In the genomic region with DNA sequence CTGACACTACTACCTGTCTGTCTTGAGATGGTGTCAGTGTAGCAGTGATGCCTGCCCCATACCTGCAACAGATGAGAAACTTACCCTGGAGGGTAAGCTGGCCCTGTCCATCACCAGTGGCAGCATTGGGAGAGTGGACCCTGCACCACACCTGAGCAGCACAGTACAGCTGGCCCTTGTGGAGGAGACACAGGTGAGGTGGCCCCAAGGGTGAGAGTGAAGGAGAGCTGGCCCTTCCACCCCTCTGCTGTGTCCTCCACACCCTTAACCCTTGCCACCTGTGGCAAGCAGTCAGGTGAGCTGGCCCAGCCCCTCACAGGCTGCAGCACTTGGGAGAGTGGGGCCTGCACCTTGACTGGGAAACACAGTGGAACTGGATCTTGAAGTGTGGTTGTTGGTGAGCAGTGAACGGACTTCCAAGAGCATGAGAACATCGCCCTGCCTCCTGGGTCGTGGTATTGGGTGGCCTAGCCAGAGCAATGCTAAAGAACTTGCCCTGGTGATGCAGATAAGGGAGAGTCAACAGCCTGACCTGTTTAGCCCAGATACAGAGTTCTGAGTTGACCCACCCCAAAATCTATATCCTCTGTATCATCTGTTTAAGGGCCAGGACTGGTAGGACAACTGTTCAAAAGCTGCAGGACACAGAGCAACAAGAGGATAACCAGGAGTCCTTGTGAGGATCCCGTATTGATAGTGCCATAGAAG, we compare ENCODE assay signal across 20 mouse cellular contexts. TPM values are rescaled to one million over a fixed set of nuclear protein-coding genes. Genes with fewer than 3 reads are reported as not detected.
A peak's percentile ranks its signal among the peaks of the same experiment; 100 is the strongest.
DNase-seq lines count a peak whose midpoint lies in the region; ATAC-seq lines count a peak whose summit lies in the region.
"Had no signal": no experiment of that assay in that cellular context is flagged by ENCODE, and none has a peak within 500 bp of the region (broad histone marks: within the 10 kb centered on the region; RNA-seq: fewer than 3 reads in every experiment).

No protein-coding gene starts in this region.

- H3K4me3 ChIP-seq in heart, embryonic 12.5 days, result no peak overlapping the region
- no peak overlapping the region for H3K4me3 ChIP-seq in liver, embryonic 15.5 days (replicated peaks)
- H3K4me3 ChIP-seq: embryonic facial prominence, embryonic 13.5 days; hindbrain, embryonic 15.5 days; midbrain, embryonic 10.5 days had no signal

- DNase-seq in heart, postnatal 14 days, result no peak
- peak; percentile 55 to 73 for DNase-seq in spleen, postnatal 4 days (ENCODE audit: low spot score in 2 of 2)
- no peak for DNase-seq in gastrocnemius, adult 18-20 months (ENCODE audit: low spot score)
- DNase-seq: adrenal gland, adult 8-10 months; cerebellum, adult 2 months; gastrocnemius, postnatal 25 days; heart, postnatal 10 days; kidney, adult 8-10 months; kidney, postnatal 4 days; lung, postnatal 14 days; right cerebral cortex, postnatal 14 days; thymus, postnatal 14 days had no signal

- no peak overlapping the region for H3K9ac ChIP-seq in heart, embryonic 12.5 days
- peak overlapping the region; percentile 13; the same call in 1 of the 2 replicates for H3K9ac ChIP-seq in liver, embryonic 15.5 days
- H3K9ac ChIP-seq: embryonic facial prominence, embryonic 13.5 days; hindbrain, embryonic 15.5 days had no signal

- intact Hi-C loops in heart, postnatal 14 days (cut with DNase I), result no loop called here

- no peak overlapping the region for H3K4me2 ChIP-seq in heart, embryonic 12.5 days
- H3K4me2 ChIP-seq in liver, embryonic 15.5 days, result peak overlapping the region; percentile 56
- H3K4me2 ChIP-seq: embryonic facial prominence, embryonic 13.5 days; hindbrain, embryonic 15.5 days had no signal

- ATAC-seq in heart, embryonic 12.5 days (ENCODE audit: insufficient number of reproducible peaks, low FRiP score), result 0 out of 2 replicates have a peak, but pooled peaks have one; percentile 6
- ATAC-seq in erythroblast, adult 5-6 weeks (replicated peaks; ENCODE audit: low FRiP score, poor library complexity, severe bottlenecking), result peak; percentile 85
- ATAC-seq in liver, embryonic 15.5 days (ENCODE audit: insufficient read depth), result peak; percentile 95
- no peak for ATAC-seq in megakaryocyte, adult 5-6 weeks (ENCODE audit: poor library complexity, severe bottlenecking)
- ATAC-seq in CD4-positive, CD25-positive, alpha-beta regulatory T cell, adult 4 months, result no peak

- H3K27me3 ChIP-seq in heart, embryonic 12.5 days (replicated peaks), result no peaks in the 10 kb centered on the region
- peaks cover 3% of the 10 kb centered on the region; the same call in 1 of the 2 replicates for H3K27me3 ChIP-seq in liver, embryonic 15.5 days
- H3K27me3 ChIP-seq: embryonic facial prominence, embryonic 13.5 days; hindbrain, embryonic 15.5 days had no signal

- H3K27ac ChIP-seq in heart, embryonic 12.5 days (ENCODE audit: poor library complexity, severe bottlenecking), result no peak overlapping the region
- peak overlapping the region; percentile 86 for H3K27ac ChIP-seq in liver, embryonic 15.5 days (replicated peaks)
- H3K27ac ChIP-seq: embryonic facial prominence, embryonic 13.5 days; hindbrain, embryonic 15.5 days; midbrain, embryonic 10.5 days had no signal

- 67% methylated on average over 4 of the region's 4 CpGs for WGBS in heart, embryonic 12.5 days
- 31% methylated on average over 4 of the region's 4 CpGs for WGBS in liver, embryonic 15.5 days (ENCODE audit: insufficient replicate concordance)

- H3K36me3 ChIP-seq in heart, embryonic 12.5 days, result no peaks in the 10 kb centered on the region
- H3K36me3 ChIP-seq in liver, embryonic 15.5 days (replicated peaks), result no peaks in the 10 kb centered on the region
- H3K36me3 ChIP-seq: embryonic facial prominence, embryonic 13.5 days; hindbrain, embryonic 15.5 days; midbrain, embryonic 10.5 days had no signal

- H3K9me3 ChIP-seq in heart, embryonic 12.5 days (replicated peaks), result no peaks in the 10 kb centered on the region
- H3K9me3 ChIP-seq in liver, embryonic 15.5 days (replicated peaks), result no peaks in the 10 kb centered on the region
- H3K9me3 ChIP-seq: embryonic facial prominence, embryonic 13.5 days; hindbrain, embryonic 15.5 days; midbrain, embryonic 10.5 days had no signal

- no peaks in the 10 kb centered on the region for H3K4me1 ChIP-seq in heart, embryonic 12.5 days (replicated peaks)
- H3K4me1 ChIP-seq in liver, embryonic 15.5 days (replicated peaks), result peaks cover 37% of the 10 kb centered on the region
- H3K4me1 ChIP-seq: embryonic facial prominence, embryonic 13.5 days; hindbrain, embryonic 15.5 days; midbrain, embryonic 10.5 days had no signal

RNA-seq across cellular contexts. Expression of a gene that starts 46.4 kb away (rescaled TPM):
- 1.5 and 2.1 TPM in 2 replicates for polyA plus RNA-seq in heart, embryonic 12.5 days (2016; fragmentation: Nextera tagmentation; extraction: Ambion mirVana)
- total RNA-seq in heart, postnatal 14 days (2021), result under 1 TPM; 0.29 to 0.41 TPM
- total RNA-seq in erythroblast, adult 5-6 weeks (2015; ENCODE audit: low replicate concordance), result 0.58 and 1.7 TPM in 2 replicates
- total RNA-seq in erythroblast, adult 5-6 weeks (2017; ENCODE audit: low replicate concordance), result 1.6 and 2.9 TPM in 2 replicates
- polyA plus RNA-seq in liver, embryonic 15.5 days (2015; fragmentation: Nextera tagmentation; extraction: Ambion mirVana), result 1.2 and 1.3 TPM in 2 replicates
- under 1 TPM in 1 of 2 experiments, not detected in 1; 0.07 TPM for total RNA-seq in gastrocnemius, adult 18-20 months (2021)
- 1.8 and 2.6 TPM in 2 replicates for total RNA-seq in megakaryocyte, adult 5-6 weeks (2015)
- total RNA-seq in megakaryocyte, adult 5-6 weeks (2017), result 1.6 and 2.1 TPM in 2 replicates
- 1 to 10 TPM in 1 of 2 experiments, under 1 TPM in 1; 0.79 to 1.2 TPM for polyA plus RNA-seq in CD4-positive, CD25-positive, alpha-beta regulatory T cell, adult 4 months (2017; shearing (Covaris generic))

Comparison
In these comparisons a context has a peak if more than half of its experiments do, and no peak if none do; other contexts are left out.
1. ATAC-seq: peak in heart, embryonic 12.5 days (single experiment), erythroblast, adult 5-6 weeks (single experiment) and liver, embryonic 15.5 days (single experiment); none in megakaryocyte, adult 5-6 weeks (single experiment) and CD4-positive, CD25-positive, alpha-beta regulatory T cell, adult 4 months (single experiment).
2. DNase-seq: peak in spleen, postnatal 4 days (2 of 2); none in heart, postnatal 14 days (0 of 2) and gastrocnemius, adult 18-20 months (single experiment).